Mouse (Mus musculus) intestine, embryonic 14.5 days (tissue): ENCODE measurements at regions not wholly inside any gene's neighbourhood (a gene's known extent, or its start where the extent isn't known, plus 50 kb on each side); places are given as distances from the start of the nearest gene placed in this dataset.

Experiments used
- ATAC-seq: fragments of 200-750 bp; cut with Nextera tagmentation; replicated peaks from 2 replicates; pipeline ENCODE4 v1.8.0; 2017; ENCODE audit warnings: low read depth, moderate number of reproducible peaks, moderate TSS enrichment, moderate library complexity; ENCODE audit not compliant: low FRiP score, low TSS enrichment
- DNase-seq: peaks from one replicate; pipeline ENCODE4 v3.0.0-alpha.2; 2018; ENCODE audit warnings: low spot score
- H3K27ac ChIP-seq: fragments of 300-500 bp; sonication (generic); 2 replicates; pipeline ENCODE4 v1.5.1; 2014; ENCODE audit warnings: low read depth, mild to moderate bottlenecking, control low read depth
- H3K27me3 ChIP-seq: fragments of 300-500 bp; sonication (generic); replicated peaks from 2 replicates; pipeline ENCODE4 v1.6.1; 2014; ENCODE audit warnings: low read length, control low read depth; ENCODE audit not compliant: control insufficient read depth, insufficient read depth
- H3K36me3 ChIP-seq: fragments of 300-500 bp; sonication (generic); 2 replicates; pipeline ENCODE4 v1.6.1; 2014; ENCODE audit warnings: low read length, control low read depth; ENCODE audit not compliant: control insufficient read depth, insufficient read depth
- H3K4me1 ChIP-seq: fragments of 300-500 bp; sonication (generic); replicated peaks from 2 replicates; pipeline ENCODE4 v1.6.1; 2014; ENCODE audit warnings: low read length, control low read depth, mixed read lengths; ENCODE audit not compliant: control insufficient read depth, insufficient read depth
- H3K4me2 ChIP-seq: fragments of 300-500 bp; sonication (generic); 2 replicates; pipeline ENCODE4 v1.6.1; 2014; ENCODE audit warnings: low read length
- H3K4me3 ChIP-seq: fragments of 300-500 bp; sonication (generic); 2 replicates; pipeline ENCODE4 v1.5.1; 2014; ENCODE audit warnings: low read depth, low read length, control low read depth, mixed read lengths
- H3K9ac ChIP-seq: fragments of 300-500 bp; sonication (generic); 2 replicates; pipeline ENCODE4 v1.6.1; 2014; ENCODE audit warnings: mild to moderate bottlenecking, low read length
- H3K9me3 ChIP-seq: fragments of 300-500 bp; sonication (generic); 2 replicates; pipeline ENCODE4 v1.6.1; 2016; ENCODE audit warnings: low read length, control low read depth; ENCODE audit not compliant: control insufficient read depth
- WGBS: fragments of 180-500 bp; shearing (Covaris S2); extraction: QIAGEN DNeasy Blood & Tissue Kit; methylation state at CpG from one replicate; pipeline ENCODE4 v1.1.7; 2014; 5-methylcytosine and 5-hydroxymethylcytosine counted together

DNA sequence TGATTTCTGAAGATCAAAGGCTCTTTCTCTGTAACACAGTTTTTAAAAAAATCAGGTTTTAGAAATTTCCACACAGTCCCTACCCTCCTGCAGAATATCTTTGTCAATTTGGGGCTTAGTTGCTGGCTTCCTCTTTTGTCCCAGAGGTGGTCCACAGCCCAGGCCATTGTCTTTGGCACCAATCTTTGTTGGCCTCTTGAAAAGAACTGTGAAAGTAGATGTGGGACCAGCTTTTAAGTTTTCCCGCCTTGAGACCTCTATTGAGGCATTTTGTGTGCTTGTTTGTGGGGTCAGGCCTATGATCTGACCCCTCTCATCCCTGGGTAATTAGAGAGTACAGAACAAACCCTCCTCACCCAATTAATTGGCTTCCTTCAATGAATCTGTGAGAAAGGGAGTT, 523.9 kb upstream of the Tnc start:
- H3K27ac ChIP-seq: no peak overlapping the region
- no peaks in the 10 kb centered on the region for H3K9me3 ChIP-seq
- H3K9ac ChIP-seq: no peak overlapping the region
- no peak for DNase-seq
- no peaks in the 10 kb centered on the region for H3K4me1 ChIP-seq
- H3K36me3 ChIP-seq: no peaks in the 10 kb centered on the region
- H3K4me3 ChIP-seq: no peak overlapping the region
- ATAC-seq: no peak
- no peaks in the 10 kb centered on the region for H3K27me3 ChIP-seq
- 76% methylated on average over 1 of the region's 1 CpGs for WGBS
- H3K4me2 ChIP-seq: no peak overlapping the region

DNA sequence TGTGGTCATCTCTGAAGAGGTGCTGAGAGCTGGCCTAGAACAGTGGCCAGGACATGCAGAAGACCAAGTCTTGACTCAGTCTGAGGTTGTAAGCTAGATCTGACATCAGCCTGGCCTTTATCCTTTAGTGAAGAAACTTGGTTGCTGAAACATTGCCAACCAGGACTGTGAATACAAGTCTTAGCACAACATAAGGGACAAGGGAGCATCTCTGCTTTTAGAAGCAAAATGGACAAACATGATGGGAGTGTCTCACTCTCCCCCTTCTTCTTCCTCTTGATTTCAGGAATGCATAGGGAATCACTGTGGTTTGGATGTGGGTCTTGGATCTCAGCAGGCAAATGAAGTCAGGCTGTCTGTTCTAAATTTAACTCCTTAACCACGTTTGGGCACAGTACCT, 529.1 kb upstream of the Tnc start:
- DNase-seq: no peak
- no peak overlapping the region for H3K4me2 ChIP-seq

DNA sequence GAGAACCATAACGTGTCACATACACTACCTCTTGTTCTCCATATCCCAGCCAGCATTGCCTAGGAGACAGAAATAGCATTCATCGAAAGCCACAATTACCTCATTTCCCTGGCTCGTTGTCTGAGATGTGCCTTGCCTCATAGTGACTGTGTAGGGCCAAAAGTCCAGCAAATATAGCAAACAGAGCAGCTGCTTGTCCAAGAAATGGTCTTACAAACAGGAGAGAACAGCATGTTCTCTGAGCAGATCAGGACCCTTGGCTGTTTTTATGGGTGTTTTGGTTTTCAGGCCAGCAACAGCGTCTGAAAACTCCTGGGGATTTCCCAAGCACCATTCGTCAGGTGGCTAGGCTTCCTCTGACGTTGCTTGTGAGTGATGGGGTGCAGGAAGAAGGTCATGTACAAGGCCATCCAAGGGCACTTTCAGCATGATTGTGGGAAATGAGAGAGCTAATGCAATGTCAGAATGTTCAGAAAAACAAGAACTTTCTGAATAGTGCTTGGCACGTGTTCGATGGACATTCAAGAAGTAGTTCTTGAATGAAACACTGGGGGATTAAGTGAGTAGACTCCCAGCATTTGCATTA, 528.9 kb upstream of the Pappa start:
- no peak for DNase-seq

More for the DNA sequence above, 529.1 kb upstream of the Tnc start:
- Histone ChIP-seq H3K36me3 (no peaks in the 10 kb centered on the region), H3K9ac (no peak overlapping the region), H3K4me3 (no peak overlapping the region), H3K27me3 (no peaks in the 10 kb centered on the region), H3K9me3 (no peaks in the 10 kb centered on the region), H3K27ac (no peak overlapping the region), H3K4me1 (no peaks in the 10 kb centered on the region)
- no peak for ATAC-seq
- 56% methylated on average over 1 of the region's 1 CpGs for WGBS

DNA sequence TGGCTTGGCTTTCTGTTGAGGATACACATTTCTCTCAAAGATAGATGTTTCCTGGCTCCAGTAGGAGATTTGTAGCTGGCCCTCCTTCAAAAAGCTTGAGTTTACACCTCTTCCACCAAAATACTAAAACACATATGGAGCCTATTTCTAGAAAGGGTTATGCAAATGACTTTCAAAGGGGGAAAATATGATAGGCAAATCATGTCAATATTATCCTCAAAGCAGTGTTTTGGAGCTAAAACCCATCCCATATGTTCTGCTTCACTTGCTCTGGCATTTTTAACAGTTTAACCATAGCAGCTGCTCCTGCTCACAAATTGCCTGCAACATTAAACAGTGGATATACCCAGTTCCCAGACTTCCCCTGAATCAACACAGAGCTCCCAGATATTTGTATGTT, 525.5 kb upstream of the Pappa start:
- Histone ChIP-seq H3K9ac (no peak overlapping the region), H3K27ac (no peak overlapping the region), H3K4me3 (no peak overlapping the region), H3K4me2 (no peak overlapping the region), H3K4me1 (no peaks in the 10 kb centered on the region), H3K9me3 (no peaks in the 10 kb centered on the region), H3K27me3 (no peaks in the 10 kb centered on the region), H3K36me3 (no peaks in the 10 kb centered on the region)
- no peak for ATAC-seq
- DNase-seq: no peak

More for the DNA sequence above, 528.9 kb upstream of the Pappa start:
- WGBS: 59% methylated on average over 8 of the region's 8 CpGs
- H3K4me1 ChIP-seq: no peaks in the 10 kb centered on the region
- no peaks in the 10 kb centered on the region for H3K36me3 ChIP-seq
- H3K27me3 ChIP-seq: no peaks in the 10 kb centered on the region
- no peak overlapping the region for H3K27ac ChIP-seq
- no peak overlapping the region for H3K4me3 ChIP-seq
- no peaks in the 10 kb centered on the region for H3K9me3 ChIP-seq
- no peak for ATAC-seq
- H3K4me2 ChIP-seq: no peak overlapping the region
- H3K9ac ChIP-seq: no peak overlapping the region

DNA sequence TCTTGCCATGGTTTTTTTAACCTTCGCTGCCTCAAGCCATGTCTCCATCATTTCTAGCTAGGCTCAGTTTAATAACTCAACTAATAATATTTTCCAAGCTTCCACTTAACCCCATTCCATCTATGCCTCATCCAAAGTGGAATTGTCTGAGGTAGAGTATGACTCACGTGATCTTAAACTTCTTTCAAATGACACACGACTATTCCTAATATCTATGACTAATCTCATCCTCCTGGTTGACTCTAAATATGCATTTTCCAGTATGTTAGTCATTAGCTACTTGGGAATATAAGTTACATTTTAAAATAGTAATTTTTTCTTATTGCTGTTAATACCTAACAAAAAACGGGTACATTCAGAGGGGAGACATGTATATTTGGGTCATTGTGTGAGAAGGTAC, 524.8 kb upstream of the Pappa start:
- H3K4me1 ChIP-seq: no peaks in the 10 kb centered on the region
- H3K27me3 ChIP-seq: no peaks in the 10 kb centered on the region
- no peaks in the 10 kb centered on the region for H3K9me3 ChIP-seq
- no peak overlapping the region for H3K4me2 ChIP-seq
- DNase-seq: no peak
- WGBS: 85% methylated on average over 4 of the region's 4 CpGs
- no peak overlapping the region for H3K27ac ChIP-seq
- no peak overlapping the region for H3K4me3 ChIP-seq
- H3K9ac ChIP-seq: no peak overlapping the region
- ATAC-seq: no peak
- no peaks in the 10 kb centered on the region for H3K36me3 ChIP-seq

DNA sequence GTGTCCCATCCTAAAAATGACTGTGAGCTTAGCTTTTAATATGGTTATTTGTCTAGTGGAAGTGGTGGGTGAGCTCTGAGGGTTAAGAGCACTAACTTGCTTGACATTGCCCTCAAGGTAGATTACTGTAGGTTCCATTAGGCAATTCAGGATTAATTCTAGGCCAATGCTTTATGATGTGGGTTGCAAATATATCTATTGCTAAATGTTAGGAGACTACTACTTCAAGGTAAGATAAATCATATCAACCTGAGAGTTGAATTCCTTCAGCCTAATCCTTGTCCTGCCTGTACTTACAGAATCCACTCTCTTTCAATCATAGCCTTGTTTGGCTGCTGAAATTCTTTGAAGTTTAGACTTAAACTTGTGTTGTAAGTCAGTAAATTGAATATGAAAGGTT, 501.2 kb upstream of the Pappa start:
- ATAC-seq (no peak), DNase-seq (no peak)
- Histone ChIP-seq H3K9ac (no peak overlapping the region), H3K27ac (no peak overlapping the region), H3K4me1 (no peaks in the 10 kb centered on the region), H3K4me3 (no peak overlapping the region), H3K9me3 (no peaks in the 10 kb centered on the region), H3K27me3 (no peaks in the 10 kb centered on the region), H3K36me3 (no peaks in the 10 kb centered on the region), H3K4me2 (no peak overlapping the region)

- H3K4me2 ChIP-seq: no peak overlapping the region
- no peaks in the 10 kb centered on the region for H3K36me3 ChIP-seq
- no peak overlapping the region for H3K4me3 ChIP-seq
- H3K9me3 ChIP-seq: no peaks in the 10 kb centered on the region
- H3K27me3 ChIP-seq: no peaks in the 10 kb centered on the region
- no peak overlapping the region for H3K27ac ChIP-seq
- no peaks in the 10 kb centered on the region for H3K4me1 ChIP-seq
- no peak for ATAC-seq
- WGBS: 67% methylated on average over 1 of the region's 1 CpGs
- no peak for DNase-seq
- H3K9ac ChIP-seq: no peak overlapping the region
Observed at GRCm38 (mm10) chr4:64632189-64632588, 491.8 kb upstream of the Pappa start.

DNA sequence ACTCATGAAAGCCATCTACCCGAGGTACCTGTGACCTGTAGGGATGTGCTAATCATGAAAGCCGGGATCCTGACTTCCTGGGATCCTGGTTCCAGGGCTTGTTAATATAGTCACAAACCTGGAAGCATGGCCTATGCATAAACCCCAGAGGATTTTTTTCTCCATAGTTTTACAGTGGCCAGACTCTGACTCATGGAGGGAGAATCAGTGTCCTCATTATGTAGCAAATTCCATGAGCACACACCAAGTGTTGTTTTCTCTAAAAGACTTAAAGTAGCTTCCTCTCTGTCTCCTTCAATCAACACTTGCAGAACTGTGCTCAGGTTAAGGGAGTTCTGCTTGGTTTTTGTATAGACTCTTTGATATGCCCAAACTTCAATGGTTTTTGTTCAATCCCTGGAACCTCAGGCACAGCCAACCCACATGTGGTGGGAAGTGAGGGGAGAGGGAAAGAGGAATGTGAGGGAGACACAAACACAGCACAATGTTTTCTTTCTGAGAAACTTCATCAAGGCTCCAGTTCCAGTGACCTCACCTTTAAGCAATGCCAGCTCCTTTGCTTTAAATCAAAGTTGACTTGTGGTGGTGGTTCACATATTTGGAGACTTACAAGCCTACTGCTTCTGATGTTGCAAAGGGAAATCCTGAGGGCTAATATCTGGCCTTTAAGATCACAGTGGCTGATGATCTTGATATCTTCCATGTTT, 488.6 kb upstream of the Pappa start:
- H3K36me3 ChIP-seq: no peaks in the 10 kb centered on the region
- H3K9me3 ChIP-seq: no peaks in the 10 kb centered on the region
- no peak overlapping the region for H3K4me2 ChIP-seq
- ATAC-seq (no peak), DNase-seq (no peak)
- no peak overlapping the region for H3K4me3 ChIP-seq
- no peaks in the 10 kb centered on the region for H3K4me1 ChIP-seq
- H3K27me3 ChIP-seq: no peaks in the 10 kb centered on the region
- no peak overlapping the region for H3K9ac ChIP-seq
- no peak overlapping the region for H3K27ac ChIP-seq
- WGBS: 89% methylated on average over 2 of the region's 2 CpGs

DNA sequence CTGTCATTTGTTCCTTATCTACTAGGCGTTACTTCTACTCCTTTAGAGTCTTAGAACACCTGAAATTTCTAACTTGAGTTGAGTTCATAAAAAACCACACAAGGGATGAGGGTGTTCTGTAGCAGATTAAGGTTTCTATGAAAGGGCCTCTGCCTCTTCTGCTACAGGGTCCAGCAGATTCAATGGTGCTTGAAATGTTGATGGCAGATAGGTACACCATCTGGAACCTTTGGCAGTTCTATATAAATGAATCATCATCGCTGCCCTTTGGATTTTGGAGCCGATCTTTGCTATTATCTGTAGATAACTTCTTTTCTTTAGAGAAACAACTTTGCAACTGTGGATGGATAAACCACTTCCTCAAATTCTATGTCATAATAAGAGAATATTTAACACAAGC, 483.9 kb upstream of the Pappa start:
- Histone ChIP-seq H3K27me3 (no peaks in the 10 kb centered on the region), H3K36me3 (no peaks in the 10 kb centered on the region), H3K27ac (no peak overlapping the region), H3K9ac (no peak overlapping the region), H3K4me3 (no peak overlapping the region), H3K4me1 (no peaks in the 10 kb centered on the region), H3K9me3 (no peaks in the 10 kb centered on the region), H3K4me2 (no peak overlapping the region)
- WGBS: 82% methylated on average over 3 of the region's 3 CpGs
- DNase-seq (no peak), ATAC-seq (no peak)
